Mouse (Mus musculus) CH12.LX (cell line): ENCODE results near the gene Jmjd8.
A peak's percentile ranks its signal among the peaks of the same experiment; 100 is the strongest.

Experiments
- CTCF ChIP-seq, 2 experiments: IDR thresholded peaks in 1 of 2; conservative IDR thresholded peaks in 1 of 2; 2 replicates each; pipeline ENCODE4 v1.5.1; 2011 to 2012; ENCODE audit warnings: low read depth in 2 of 2, low read length in 2 of 2, improper control_type of control experiment in 1 of 2, inconsistent platforms in 1 of 2, mild to moderate bottlenecking in 1 of 2, moderate library complexity in 1 of 2
- ELF1 ChIP-seq: IDR thresholded peaks from 2 replicates; pipeline ENCODE4 v1.6.1; 2014; ENCODE audit warnings: low read depth, mild to moderate bottlenecking, inconsistent platforms, low read length, improper control_type of control experiment
- MYC ChIP-seq: IDR thresholded peaks from 2 replicates; pipeline ENCODE4 v1.6.1; 2011; ENCODE audit warnings: low read depth, mild to moderate bottlenecking, improper control_type of control experiment, low read length
- POLR2A ChIP-seq: IDR thresholded peaks from 2 replicates; pipeline ENCODE4 v1.6.1; 2011; ENCODE audit warnings: low read depth, mild to moderate bottlenecking, improper control_type of control experiment, low read length
- UBTF ChIP-seq: IDR thresholded peaks from 2 replicates; pipeline ENCODE4 v1.6.1; 2012; ENCODE audit warnings: low read depth, mild to moderate bottlenecking, inconsistent platforms, low read length, improper control_type of control experiment, moderate library complexity
- ZNF384 ChIP-seq: IDR thresholded peaks from 2 replicates; pipeline ENCODE4 v1.6.1; 2012; ENCODE audit warnings: low read depth, low read length, improper control_type of control experiment, inconsistent platforms

DNA sequence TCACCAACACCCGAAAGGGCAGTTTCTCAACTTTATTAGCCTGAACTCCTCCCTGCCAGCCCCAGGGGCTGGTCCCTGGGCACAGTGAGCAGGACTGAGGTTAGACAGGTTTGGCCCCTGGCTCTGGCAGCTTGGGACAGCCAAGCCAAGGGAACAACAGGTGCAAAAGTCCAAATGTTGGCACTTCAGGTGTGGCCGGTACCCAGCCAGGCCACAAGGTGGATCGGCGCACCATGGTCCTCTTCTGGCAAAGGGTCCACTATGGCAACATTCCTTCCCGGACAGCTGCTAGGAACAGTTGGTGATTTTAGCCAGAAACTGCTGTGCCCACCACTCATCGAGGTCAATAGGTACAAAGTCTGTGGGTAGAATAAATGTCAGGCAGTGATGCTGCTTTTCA is 35.0 kb downstream of the Jmjd8 start:
- no peak for TF ChIP-seq ELF1
- peak in 1 of 2 experiments; percentile 19; a peak in 1 of 4 replicates for TF ChIP-seq CTCF (conservative IDR thresholded peaks at IDR 0.05 in 1 of 2, IDR thresholded peaks at IDR 0.05 in 1 of 2; ENCODE audit: low read depth in 2 of 2, low read length in 2 of 2)
- TF ChIP-seq ZNF384: no peak
- no peak for TF ChIP-seq UBTF
- TF ChIP-seq POLR2A: no peak
- no peak for TF ChIP-seq MYC
